Mouse (Mus musculus): ENCODE results near the gene Ago1. TPM values are rescaled to one million over a fixed set of nuclear protein-coding genes. Genes with fewer than 3 reads are reported as not detected.

Gene Ago1
- polyA plus RNA-seq, 1 experiment from 2014 or later, result 13.3 TPM

DNA sequence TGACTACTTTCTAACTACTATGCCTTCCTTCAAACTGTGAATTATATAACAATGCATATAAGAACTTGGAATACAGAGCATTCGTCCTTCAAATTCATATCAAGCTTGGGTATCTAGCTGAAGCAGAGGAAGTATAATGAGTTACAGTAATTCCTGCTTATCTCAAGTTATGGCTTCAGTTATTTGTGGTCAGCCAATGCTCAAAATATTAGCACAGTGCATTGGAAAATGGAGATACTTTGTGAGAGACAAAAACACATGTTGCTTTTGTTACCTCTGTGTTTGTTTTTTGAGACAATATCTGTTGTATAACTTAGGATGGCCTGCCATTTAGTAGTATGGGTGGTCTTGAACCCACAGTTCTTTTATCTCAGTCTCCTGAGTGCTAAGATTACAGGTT, 30.2 kb upstream of the Ago1 start:
- Histone ChIP-seq H3K27me3 (ENCODE audit: control insufficient read depth, insufficient read depth, low read length) (no peaks in the 10 kb centered on the region), H3K9ac (replicated peaks; ENCODE audit: low read depth, low read length) (no peak overlapping the region), H3K27ac (ENCODE audit: low read length) (no peak overlapping the region), H3K9me3 (ENCODE audit: control insufficient read depth, low read depth, low read length) (no peaks in the 10 kb centered on the region), H3K4me1 (ENCODE audit: control insufficient read depth, insufficient read depth, low read length) (no peaks in the 10 kb centered on the region), H3K4me2 (replicated peaks; ENCODE audit: low read depth, low read length) (no peak overlapping the region), H3K36me3 (ENCODE audit: control insufficient read depth, insufficient read depth, low read length) (no peaks in the 10 kb centered on the region), H3K4me3 (ENCODE audit: low read depth, low read length) (no peak overlapping the region)
- ATAC-seq (ENCODE audit: insufficient number of reproducible peaks, insufficient read depth, low FRiP score, low read depth), result no peak
- 79% methylated on average over 1 of the region's 1 CpGs for WGBS

- Histone ChIP-seq H3K27ac (ENCODE audit: low read length) (peak overlapping the region; percentile 75), H3K4me3 (ENCODE audit: low read depth, low read length) (no peak overlapping the region), H3K36me3 (ENCODE audit: control insufficient read depth, insufficient read depth, low read length) (no peaks in the 10 kb centered on the region), H3K9me3 (ENCODE audit: control insufficient read depth, low read depth, low read length) (no peaks in the 10 kb centered on the region), H3K27me3 (ENCODE audit: control insufficient read depth, insufficient read depth, low read length) (no peaks in the 10 kb centered on the region), H3K4me2 (replicated peaks; ENCODE audit: low read depth, low read length) (no peak overlapping the region), H3K9ac (replicated peaks; ENCODE audit: low read depth, low read length) (no peak overlapping the region), H3K4me1 (ENCODE audit: control insufficient read depth, insufficient read depth, low read length) (no peaks in the 10 kb centered on the region)
- 77% methylated on average over 2 of the region's 2 CpGs for WGBS
- no peak for ATAC-seq (ENCODE audit: insufficient number of reproducible peaks, insufficient read depth, low FRiP score, low read depth)
Measured at GRCm38 (mm10) chr4:126496963-126497362, 28.6 kb upstream of the Ago1 start.

DNA sequence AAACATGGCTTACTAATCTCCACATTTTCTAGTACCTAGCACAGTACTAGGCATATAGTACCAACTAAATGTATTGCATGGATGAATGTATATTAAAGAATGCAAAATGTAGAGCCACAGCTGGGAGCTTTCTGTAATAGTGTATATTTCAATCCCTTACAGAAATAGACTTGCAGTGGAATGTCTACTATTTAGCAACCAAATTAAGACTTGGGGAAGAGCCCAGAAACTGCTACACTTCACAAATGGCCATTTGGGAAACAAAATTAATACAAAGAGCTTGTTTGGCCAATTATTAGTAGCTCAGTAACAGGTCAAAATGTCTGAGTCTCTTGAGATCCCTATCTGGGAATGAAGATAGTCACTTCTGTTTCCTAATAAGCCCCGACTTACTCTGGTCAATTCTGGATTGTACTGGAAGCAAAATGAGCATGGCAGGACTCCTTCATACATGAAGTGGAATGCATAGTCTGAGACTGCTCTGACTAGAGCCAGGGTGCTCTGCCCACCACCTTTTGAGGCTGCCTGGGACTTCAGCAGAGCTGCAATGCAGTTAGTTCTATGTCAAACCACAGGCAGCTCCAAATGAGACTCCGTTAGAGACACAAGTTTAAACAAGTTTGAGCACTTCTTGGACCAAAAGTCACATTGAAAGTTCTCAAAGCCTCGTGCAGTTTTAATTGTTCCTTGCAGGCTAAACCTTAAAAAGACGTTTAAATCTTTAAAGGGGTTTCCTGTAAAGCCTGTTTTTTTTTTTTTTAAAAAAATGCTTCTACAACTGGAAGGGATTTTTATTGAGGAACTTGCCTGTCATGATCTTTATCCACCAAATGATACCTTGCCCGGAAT, 27.8 kb upstream of the Ago1 start:
- Histone ChIP-seq H3K4me3 (ENCODE audit: low read depth, low read length) (no peak overlapping the region), H3K9me3 (ENCODE audit: control insufficient read depth, low read depth, low read length) (no peaks in the 10 kb centered on the region), H3K27me3 (ENCODE audit: control insufficient read depth, insufficient read depth, low read length) (no peaks in the 10 kb centered on the region), H3K4me2 (replicated peaks; ENCODE audit: low read depth, low read length) (no peak overlapping the region), H3K9ac (replicated peaks; ENCODE audit: low read depth, low read length) (no peak overlapping the region), H3K36me3 (ENCODE audit: control insufficient read depth, insufficient read depth, low read length) (no peaks in the 10 kb centered on the region), H3K4me1 (ENCODE audit: control insufficient read depth, insufficient read depth, low read length) (no peaks in the 10 kb centered on the region), H3K27ac (ENCODE audit: low read length) (peak overlapping the region; percentile 75)
- WGBS, result 57% methylated on average over 5 of the region's 5 CpGs
- ATAC-seq (ENCODE audit: insufficient number of reproducible peaks, insufficient read depth, low FRiP score, low read depth), result no peak

GRCm38 (mm10) chr4:126495453-126495852, 27.1 kb upstream of the Ago1 start:
- no peak for ATAC-seq (ENCODE audit: insufficient number of reproducible peaks, insufficient read depth, low FRiP score, low read depth)
- Histone ChIP-seq H3K36me3 (ENCODE audit: control insufficient read depth, insufficient read depth, low read length) (no peaks in the 10 kb centered on the region), H3K27me3 (ENCODE audit: control insufficient read depth, insufficient read depth, low read length) (no peaks in the 10 kb centered on the region), H3K9me3 (ENCODE audit: control insufficient read depth, low read depth, low read length) (no peaks in the 10 kb centered on the region), H3K4me2 (replicated peaks; ENCODE audit: low read depth, low read length) (no peak overlapping the region), H3K4me1 (ENCODE audit: control insufficient read depth, insufficient read depth, low read length) (no peaks in the 10 kb centered on the region), H3K9ac (replicated peaks; ENCODE audit: low read depth, low read length) (no peak overlapping the region), H3K4me3 (ENCODE audit: low read depth, low read length) (no peak overlapping the region), H3K27ac (ENCODE audit: low read length) (peak overlapping the region; percentile 58; the same call in 1 of the 2 replicates)
- WGBS, result 37% methylated on average over 5 of the region's 5 CpGs

DNA sequence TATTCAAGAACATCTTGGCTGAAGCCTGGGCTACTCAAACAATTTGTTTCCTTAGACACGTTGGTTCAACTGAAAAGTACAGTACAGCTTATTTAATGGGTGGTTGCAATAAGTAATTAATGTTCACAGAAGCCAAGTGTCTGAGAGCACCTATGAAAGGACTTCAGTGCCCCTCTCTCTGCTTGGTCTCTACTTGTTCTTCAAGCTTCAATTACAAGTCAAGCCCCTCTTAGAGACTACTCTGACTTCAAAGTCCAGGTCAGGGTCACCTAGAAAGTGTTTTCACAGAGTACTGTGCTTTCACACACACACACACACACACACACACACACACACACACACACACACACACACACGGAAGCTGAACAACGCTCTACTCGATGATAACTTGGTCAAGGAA, 25.0 kb upstream of the Ago1 start:
- Histone ChIP-seq H3K9me3 (ENCODE audit: control insufficient read depth, low read depth, low read length) (no peaks in the 10 kb centered on the region), H3K36me3 (ENCODE audit: control insufficient read depth, insufficient read depth, low read length) (no peaks in the 10 kb centered on the region), H3K27me3 (ENCODE audit: control insufficient read depth, insufficient read depth, low read length) (no peaks in the 10 kb centered on the region), H3K27ac (ENCODE audit: low read length) (no peak overlapping the region), H3K4me1 (ENCODE audit: control insufficient read depth, insufficient read depth, low read length) (no peaks in the 10 kb centered on the region), H3K9ac (replicated peaks; ENCODE audit: low read depth, low read length) (no peak overlapping the region), H3K4me3 (ENCODE audit: low read depth, low read length) (no peak overlapping the region), H3K4me2 (replicated peaks; ENCODE audit: low read depth, low read length) (no peak overlapping the region)
- ATAC-seq (ENCODE audit: insufficient number of reproducible peaks, insufficient read depth, low FRiP score, low read depth), result no peak
- 83% methylated on average over 4 of the region's 4 CpGs for WGBS

- no peaks in the 10 kb centered on the region for H3K9me3 ChIP-seq (ENCODE audit: control insufficient read depth, low read depth, low read length)
- H3K4me3 ChIP-seq (ENCODE audit: low read depth, low read length), result no peak overlapping the region
- H3K9ac ChIP-seq (replicated peaks; ENCODE audit: low read depth, low read length), result no peak overlapping the region
- H3K4me1 ChIP-seq (ENCODE audit: control insufficient read depth, insufficient read depth, low read length), result no peaks in the 10 kb centered on the region
- no peak overlapping the region for H3K4me2 ChIP-seq (replicated peaks; ENCODE audit: low read depth, low read length)
- no peaks in the 10 kb centered on the region for H3K27me3 ChIP-seq (ENCODE audit: control insufficient read depth, insufficient read depth, low read length)
- H3K36me3 ChIP-seq (ENCODE audit: control insufficient read depth, insufficient read depth, low read length), result no peaks in the 10 kb centered on the region
- WGBS, result 61% methylated on average over 5 of the region's 5 CpGs
- H3K27ac ChIP-seq (ENCODE audit: low read length), result no peak overlapping the region
- ATAC-seq (ENCODE audit: insufficient number of reproducible peaks, insufficient read depth, low FRiP score, low read depth), result no peak
Measured at GRCm38 (mm10) chr4:126491977-126492376, 23.6 kb upstream of the Ago1 start.

DNA sequence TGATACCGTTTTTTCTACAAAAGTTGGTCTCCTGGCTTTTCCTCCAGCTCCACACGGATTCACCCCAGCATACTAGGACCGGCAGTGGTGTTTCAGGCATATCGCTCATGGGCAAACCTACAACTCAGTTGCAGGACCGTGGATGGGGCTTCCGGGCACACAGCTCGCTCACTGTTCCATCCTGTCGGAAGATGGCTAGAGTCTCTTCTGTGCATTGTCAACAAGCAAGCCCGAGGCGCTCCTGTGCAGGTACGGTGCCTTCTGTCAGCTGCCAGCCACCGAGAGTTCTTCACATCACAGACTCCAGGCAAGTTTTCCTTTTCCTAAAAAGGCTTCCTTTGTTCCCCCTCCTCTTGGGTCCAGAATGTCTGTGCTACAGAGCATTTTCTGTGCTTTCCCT, 22.3 kb upstream of the Ago1 start:
- Histone ChIP-seq H3K27me3 (ENCODE audit: control insufficient read depth, insufficient read depth, low read length) (no peaks in the 10 kb centered on the region), H3K4me3 (ENCODE audit: low read depth, low read length) (no peak overlapping the region), H3K36me3 (ENCODE audit: control insufficient read depth, insufficient read depth, low read length) (no peaks in the 10 kb centered on the region), H3K9me3 (ENCODE audit: control insufficient read depth, low read depth, low read length) (no peaks in the 10 kb centered on the region), H3K4me2 (replicated peaks; ENCODE audit: low read depth, low read length) (no peak overlapping the region), H3K27ac (ENCODE audit: low read length) (no peak overlapping the region), H3K4me1 (ENCODE audit: control insufficient read depth, insufficient read depth, low read length) (no peaks in the 10 kb centered on the region), H3K9ac (replicated peaks; ENCODE audit: low read depth, low read length) (no peak overlapping the region)
- 71% methylated on average over 12 of the region's 12 CpGs for WGBS
- ATAC-seq (ENCODE audit: insufficient number of reproducible peaks, insufficient read depth, low FRiP score, low read depth), result no peak

DNA sequence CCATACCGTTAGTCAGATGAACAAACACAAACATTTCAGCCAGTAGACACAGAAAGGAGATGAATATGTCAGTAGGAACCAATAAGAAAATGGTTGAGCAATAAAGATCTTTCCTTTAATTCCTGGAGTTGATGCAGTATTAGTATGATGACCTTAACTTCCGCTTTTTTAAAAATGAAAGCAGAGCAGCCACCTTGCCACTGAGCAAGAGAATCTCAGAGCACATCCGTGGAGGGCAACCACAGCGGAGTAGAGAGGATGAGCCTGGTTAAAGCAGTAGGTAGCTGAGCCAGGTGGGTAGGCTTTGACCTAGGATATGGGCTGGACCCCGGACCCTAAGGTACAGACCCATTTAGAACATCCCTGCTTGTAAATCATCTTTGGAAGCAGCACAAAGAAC, 21.4 kb upstream of the Ago1 start:
- no peaks in the 10 kb centered on the region for H3K27me3 ChIP-seq (ENCODE audit: control insufficient read depth, insufficient read depth, low read length)
- 82% methylated on average over 5 of the region's 5 CpGs for WGBS
- H3K9ac ChIP-seq (replicated peaks; ENCODE audit: low read depth, low read length), result no peak overlapping the region
- H3K4me3 ChIP-seq (ENCODE audit: low read depth, low read length), result no peak overlapping the region
- H3K4me2 ChIP-seq (replicated peaks; ENCODE audit: low read depth, low read length), result no peak overlapping the region
- no peaks in the 10 kb centered on the region for H3K9me3 ChIP-seq (ENCODE audit: control insufficient read depth, low read depth, low read length)
- no peak for ATAC-seq (ENCODE audit: insufficient number of reproducible peaks, insufficient read depth, low FRiP score, low read depth)
- no peaks in the 10 kb centered on the region for H3K36me3 ChIP-seq (ENCODE audit: control insufficient read depth, insufficient read depth, low read length)
- H3K4me1 ChIP-seq (ENCODE audit: control insufficient read depth, insufficient read depth, low read length), result no peaks in the 10 kb centered on the region
- no peak overlapping the region for H3K27ac ChIP-seq (ENCODE audit: low read length)

- WGBS, result 76% methylated on average over 1 of the region's 1 CpGs
- Histone ChIP-seq H3K36me3 (ENCODE audit: control insufficient read depth, insufficient read depth, low read length) (no peaks in the 10 kb centered on the region), H3K27me3 (ENCODE audit: control insufficient read depth, insufficient read depth, low read length) (no peaks in the 10 kb centered on the region), H3K9ac (replicated peaks; ENCODE audit: low read depth, low read length) (no peak overlapping the region), H3K4me1 (ENCODE audit: control insufficient read depth, insufficient read depth, low read length) (no peaks in the 10 kb centered on the region), H3K4me3 (ENCODE audit: low read depth, low read length) (no peak overlapping the region), H3K9me3 (ENCODE audit: control insufficient read depth, low read depth, low read length) (no peaks in the 10 kb centered on the region), H3K4me2 (replicated peaks; ENCODE audit: low read depth, low read length) (no peak overlapping the region), H3K27ac (ENCODE audit: low read length) (no peak overlapping the region)
- no peak for ATAC-seq (ENCODE audit: insufficient number of reproducible peaks, insufficient read depth, low FRiP score, low read depth)
Measured at GRCm38 (mm10) chr4:126486217-126486616, 17.8 kb upstream of the Ago1 start.

Measured in stomach, embryonic 14.5 days (tissue).